Mouse (Mus musculus) ES-CJ7 (cell line): ENCODE measurements around the gene Tmem59l.

ENCODE experiments used
- DNase-seq: peaks from one replicate; pipeline ENCODE4 v3.0.0; 2011; ENCODE audit warnings: low read depth, low spot score

Tmem59l gene

GRCm38 (mm10) chr8:70486941-70487520, at the start of gene Tmem59l:
TSS of gene Tmem59l (minus strand) at chr8:70487358.
- no peak for DNase-seq

- no peak for DNase-seq
Measured at GRCm38 (mm10) chr8:70535701-70536100, 48.5 kb upstream of the Tmem59l start.

GRCm38 (mm10) chr8:70535221-70535620, 48.1 kb upstream of the Tmem59l start:
- DNase-seq, result no peak

GRCm38 (mm10) chr8:70534281-70534680, 47.1 kb upstream of the Tmem59l start:
- DNase-seq, result no peak

- no peak for DNase-seq
Measured at GRCm38 (mm10) chr8:70530314-70530713, 43.2 kb upstream of the Tmem59l start.

GRCm38 (mm10) chr8:70529741-70530161, 42.6 kb upstream of the Tmem59l start:
- DNase-seq, result no peak

GRCm38 (mm10) chr8:70529299-70529698, 42.1 kb upstream of the Tmem59l start:
- DNase-seq, result no peak

- DNase-seq, result no peak
Measured at GRCm38 (mm10) chr8:70528182-70528797, 41.1 kb upstream of the Tmem59l start.

- DNase-seq, result peak; percentile 99
Measured at GRCm38 (mm10) chr8:70527512-70528181, 40.5 kb upstream of the Tmem59l start, which contains the start of the genes Fkbp8 and Kxd1. TSS of gene Fkbp8 (plus strand) at chr8:70527724. TSS of gene Kxd1 (minus strand) at chr8:70527956.

- no peak for DNase-seq
Measured at GRCm38 (mm10) chr8:70527111-70527511, 40.0 kb upstream of the Tmem59l start.

- DNase-seq, result peak; percentile 100
Measured at GRCm38 (mm10) chr8:70522592-70523403, 35.6 kb upstream of the Tmem59l start.

- no peak for DNase-seq
Measured at GRCm38 (mm10) chr8:70519606-70520005, 32.4 kb upstream of the Tmem59l start.

- DNase-seq, result no peak
Measured at GRCm38 (mm10) chr8:70519043-70519442, 31.9 kb upstream of the Tmem59l start.

- peak; percentile 74 for DNase-seq
Measured at GRCm38 (mm10) chr8:70517940-70518643, 30.9 kb upstream of the Tmem59l start.

GRCm38 (mm10) chr8:70513441-70513840, 26.3 kb upstream of the Tmem59l start:
- no peak for DNase-seq

GRCm38 (mm10) chr8:70512253-70512903, 25.2 kb upstream of the Tmem59l start:
- no peak for DNase-seq

GRCm38 (mm10) chr8:70511770-70512169, 24.6 kb upstream of the Tmem59l start:
- DNase-seq, result no peak

GRCm38 (mm10) chr8:70511174-70511573, 24.0 kb upstream of the Tmem59l start:
- peak; percentile 58 for DNase-seq

GRCm38 (mm10) chr8:70510228-70510915, 23.2 kb upstream of the Tmem59l start, which contains the start of gene Uba52:
TSS of gene Uba52 (minus strand) at chr8:70510801.
- DNase-seq, result peak; percentile 99
